Mouse (Mus musculus) forebrain, embryonic 13.5 days (tissue): Measurements from ENCODE around the gene Myo1e. TPM values are rescaled to one million over a fixed set of nuclear protein-coding genes. Genes with fewer than 3 reads are reported as not detected.
"Not testable (repeated sequence)": the region's sequence is repeated elsewhere in the genome, so short reads cannot be mapped to it uniquely, and the experiment has no call there.

ENCODE experiments used
- ATAC-seq: fragments of 200-750 bp; cut with Nextera tagmentation; 2 replicates; pipeline ENCODE4 v1.8.0; 2017
- H3K27ac ChIP-seq: fragments of 300-500 bp; sonication (generic); 2 replicates; pipeline ENCODE4 v1.5.1; 2015; ENCODE audit warnings: inconsistent platforms, mild to moderate bottlenecking, moderate library complexity
- H3K27me3 ChIP-seq: fragments of 300-500 bp; sonication (generic); 2 replicates; pipeline ENCODE4 v1.6.1; 2015; ENCODE audit warnings: mild to moderate bottlenecking, inconsistent platforms
- H3K36me3 ChIP-seq: fragments of 300-500 bp; sonication (generic); 2 replicates; pipeline ENCODE4 v1.6.1; 2015; ENCODE audit warnings: mild to moderate bottlenecking, inconsistent platforms; ENCODE audit not compliant: poor library complexity, severe bottlenecking
- H3K4me1 ChIP-seq: fragments of 300-500 bp; sonication (generic); 2 replicates; pipeline ENCODE4 v1.6.1; 2015; ENCODE audit warnings: inconsistent platforms
- H3K4me2 ChIP-seq: fragments of 300-500 bp; sonication (generic); 2 replicates; pipeline ENCODE4 v1.6.1; 2015; ENCODE audit warnings: inconsistent platforms, mild to moderate bottlenecking, moderate library complexity
- H3K4me3 ChIP-seq: fragments of 300-500 bp; sonication (generic); 2 replicates; pipeline ENCODE4 v1.5.1; 2015; ENCODE audit warnings: mild to moderate bottlenecking, inconsistent platforms
- H3K9ac ChIP-seq: fragments of 300-500 bp; sonication (generic); 2 replicates; pipeline ENCODE4 v1.6.1; 2015; ENCODE audit warnings: mild to moderate bottlenecking, inconsistent platforms
- H3K9me3 ChIP-seq: fragments of 300-500 bp; sonication (generic); replicated peaks from 2 replicates; pipeline ENCODE4 v1.6.1; 2016; ENCODE audit warnings: inconsistent platforms
- WGBS: fragments of 180-500 bp; shearing (Covaris S2); methylation state at CpG from one replicate; pipeline ENCODE4 v1.1.7; 2015; 5-methylcytosine and 5-hydroxymethylcytosine counted together
- polyA plus RNA-seq: library from polyadenylated mRNA; unstranded; fragments of >200 nt; fragmentation: Nextera tagmentation; extraction: Ambion mirVana; gene quantifications from 2 replicates; pipeline ENCODE4 v1.2.1, GENCODE M21; 2015

The Myo1e gene
- polyA plus RNA-seq, 1 experiment from 2014 or later, result 5.1 TPM

- no peak overlapping the region for H3K4me2 ChIP-seq
- WGBS, result 66% methylated on average over 2 of the region's 2 CpGs
- no peaks in the 10 kb centered on the region for H3K4me1 ChIP-seq
- no peak overlapping the region for H3K4me3 ChIP-seq
- H3K27ac ChIP-seq, result no peak overlapping the region
- H3K36me3 ChIP-seq, result no peaks in the 10 kb centered on the region
- H3K27me3 ChIP-seq, result no peaks in the 10 kb centered on the region
- H3K9ac ChIP-seq, result no peak overlapping the region
- ATAC-seq, result no peak
- no peaks in the 10 kb centered on the region for H3K9me3 ChIP-seq
Measured at GRCm38 (mm10) chr9:70243708-70244107, 36.6 kb downstream of the Myo1e start.

GRCm38 (mm10) chr9:70244115-70244514 is 37.0 kb downstream of the Myo1e start:
- Histone ChIP-seq H3K4me1 (no peaks in the 10 kb centered on the region), H3K36me3 (no peaks in the 10 kb centered on the region), H3K4me3 (no peak overlapping the region), H3K9ac (no peak overlapping the region), H3K4me2 (no peak overlapping the region), H3K9me3 (no peaks in the 10 kb centered on the region), H3K27ac (no peak overlapping the region), H3K27me3 (no peaks in the 10 kb centered on the region)
- no peak for ATAC-seq
- WGBS, result 73% methylated on average over 7 of the region's 7 CpGs

GRCm38 (mm10) chr9:70245040-70245439 is 37.9 kb downstream of the Myo1e start:
- ATAC-seq, result no peak
- Histone ChIP-seq H3K4me2 (no peak overlapping the region), H3K27ac (no peak overlapping the region), H3K9ac (no peak overlapping the region), H3K27me3 (no peaks in the 10 kb centered on the region), H3K4me1 (peaks cover 5% of the 10 kb centered on the region; the same call in 1 of the 2 replicates), H3K36me3 (no peaks in the 10 kb centered on the region), H3K9me3 (no peaks in the 10 kb centered on the region), H3K4me3 (no peak overlapping the region)
- 95% methylated on average over 9 of the region's 9 CpGs for WGBS

- Histone ChIP-seq H3K27ac (no peak overlapping the region), H3K4me2 (no peak overlapping the region), H3K36me3 (no peaks in the 10 kb centered on the region), H3K9ac (no peak overlapping the region), H3K27me3 (no peaks in the 10 kb centered on the region), H3K4me1 (peaks cover 10% of the 10 kb centered on the region), H3K9me3 (no peaks in the 10 kb centered on the region), H3K4me3 (no peak overlapping the region)
- 61% methylated on average over 10 of the region's 10 CpGs for WGBS
- ATAC-seq, result no peak
Measured at GRCm38 (mm10) chr9:70246427-70246826, 39.3 kb downstream of the Myo1e start.

GRCm38 (mm10) chr9:70248046-70248445 is 40.9 kb downstream of the Myo1e start:
- 87% methylated on average over 6 of the region's 6 CpGs for WGBS
- no peak overlapping the region for H3K27ac ChIP-seq

GRCm38 (mm10) chr9:70248826-70249225 is 41.7 kb downstream of the Myo1e start:
- no peak for ATAC-seq
- Histone ChIP-seq H3K4me3 (no peak overlapping the region), H3K27me3 (no peaks in the 10 kb centered on the region), H3K36me3 (no peaks in the 10 kb centered on the region), H3K9me3 (no peaks in the 10 kb centered on the region), H3K9ac (no peak overlapping the region), H3K4me2 (no peak overlapping the region), H3K27ac (no peak overlapping the region), H3K4me1 (peaks cover 10% of the 10 kb centered on the region)
- 89% methylated on average over 4 of the region's 4 CpGs for WGBS

More at GRCm38 (mm10) chr9:70248046-70248445, 40.9 kb downstream of the Myo1e start:
- Histone ChIP-seq H3K9ac (no peak overlapping the region), H3K4me3 (no peak overlapping the region), H3K36me3 (no peaks in the 10 kb centered on the region), H3K4me1 (peaks cover 10% of the 10 kb centered on the region), H3K27me3 (no peaks in the 10 kb centered on the region), H3K9me3 (no peaks in the 10 kb centered on the region), H3K4me2 (no peak overlapping the region)
- ATAC-seq, result no peak

- Histone ChIP-seq H3K4me2 (no peak overlapping the region), H3K36me3 (no peaks in the 10 kb centered on the region), H3K9ac (no peak overlapping the region), H3K9me3 (no peaks in the 10 kb centered on the region), H3K27me3 (no peaks in the 10 kb centered on the region), H3K27ac (no peak overlapping the region), H3K4me3 (no peak overlapping the region), H3K4me1 (peaks cover 10% of the 10 kb centered on the region)
- ATAC-seq, result no peak
- 56% methylated on average over 12 of the region's 12 CpGs for WGBS
Measured at GRCm38 (mm10) chr9:70249881-70250681, 42.9 kb downstream of the Myo1e start.

- Histone ChIP-seq H3K4me2 (no peak overlapping the region), H3K36me3 (no peaks in the 10 kb centered on the region), H3K4me3 (no peak overlapping the region), H3K9ac (no peak overlapping the region), H3K27me3 (no peaks in the 10 kb centered on the region), H3K27ac (no peak overlapping the region), H3K4me1 (peaks cover 10% of the 10 kb centered on the region), H3K9me3 (no peaks in the 10 kb centered on the region)
- WGBS, result 89% methylated on average over 10 of the region's 10 CpGs
- ATAC-seq, result no peak
Measured at GRCm38 (mm10) chr9:70251441-70251985, 44.4 kb downstream of the Myo1e start.

GRCm38 (mm10) chr9:70253016-70253415 is 45.9 kb downstream of the Myo1e start:
- Histone ChIP-seq H3K9ac (no peak overlapping the region), H3K9me3 (no peaks in the 10 kb centered on the region), H3K4me3 (no peak overlapping the region), H3K27ac (no peak overlapping the region), H3K36me3 (no peaks in the 10 kb centered on the region), H3K27me3 (no peaks in the 10 kb centered on the region), H3K4me2 (no peak overlapping the region), H3K4me1 (peaks cover 15% of the 10 kb centered on the region)
- 96% methylated on average over 1 of the region's 1 CpGs for WGBS
- no peak for ATAC-seq

GRCm38 (mm10) chr9:70255005-70255404 is 47.9 kb downstream of the Myo1e start:
- no peak for ATAC-seq
- Histone ChIP-seq H3K36me3 (no peaks in the 10 kb centered on the region), H3K4me3 (no peak overlapping the region), H3K9me3 (no peaks in the 10 kb centered on the region), H3K9ac (no peak overlapping the region), H3K27ac (no peak overlapping the region), H3K4me2 (no peak overlapping the region), H3K4me1 (peaks cover 11% of the 10 kb centered on the region), H3K27me3 (no peaks in the 10 kb centered on the region)
- WGBS, result 81% methylated on average over 4 of the region's 4 CpGs

GRCm38 (mm10) chr9:70256027-70256426 is 48.9 kb downstream of the Myo1e start:
- not testable (repeated sequence) for H3K9ac ChIP-seq, H3K27ac ChIP-seq, H3K4me3 ChIP-seq, H3K9me3 ChIP-seq, H3K4me2 ChIP-seq, H3K27me3 ChIP-seq, H3K36me3 ChIP-seq, H3K4me1 ChIP-seq, ATAC-seq
- 98% methylated on average over 7 of the region's 7 CpGs for WGBS

GRCm38 (mm10) chr9:70257289-70258101 is 50.3 kb downstream of the Myo1e start:
- ATAC-seq, result no peak
- Histone ChIP-seq H3K4me1 (peaks cover 5% of the 10 kb centered on the region), H3K4me3 (no peak overlapping the region), H3K4me2 (no peak overlapping the region), H3K27me3 (no peaks in the 10 kb centered on the region), H3K9ac (no peak overlapping the region), H3K9me3 (no peaks in the 10 kb centered on the region), H3K27ac (no peak overlapping the region), H3K36me3 (no peaks in the 10 kb centered on the region)
- 58% methylated on average over 13 of the region's 13 CpGs for WGBS
